Mouse (Mus musculus) gastrocnemius, postnatal 14 days (tissue): Measurements from ENCODE around the gene Plekhg6. TPM values are rescaled to one million over a fixed set of nuclear protein-coding genes. Genes with fewer than 3 reads are reported as not detected.

ENCODE experiments used
- DNase-seq: peaks from one replicate; pipeline ENCODE4 v3.0.0; 2021; ENCODE audit warnings: mixed read lengths
- intact Hi-C: fragments of 180-260 bp; cut with DNase I; formaldehyde crosslinking; loops from one replicate; pipeline ENCODE4 v1.15.1; 2025; ENCODE audit warnings: low total_unique reads
- total RNA-seq, 2 experiments: library from RNA; stranded (reverse); gene quantifications; 2 replicates each; pipeline ENCODE4 v1.2.3; 2021

Plekhg6 gene
- total RNA-seq, 2 experiments from 2014 or later = not detected

DNA sequence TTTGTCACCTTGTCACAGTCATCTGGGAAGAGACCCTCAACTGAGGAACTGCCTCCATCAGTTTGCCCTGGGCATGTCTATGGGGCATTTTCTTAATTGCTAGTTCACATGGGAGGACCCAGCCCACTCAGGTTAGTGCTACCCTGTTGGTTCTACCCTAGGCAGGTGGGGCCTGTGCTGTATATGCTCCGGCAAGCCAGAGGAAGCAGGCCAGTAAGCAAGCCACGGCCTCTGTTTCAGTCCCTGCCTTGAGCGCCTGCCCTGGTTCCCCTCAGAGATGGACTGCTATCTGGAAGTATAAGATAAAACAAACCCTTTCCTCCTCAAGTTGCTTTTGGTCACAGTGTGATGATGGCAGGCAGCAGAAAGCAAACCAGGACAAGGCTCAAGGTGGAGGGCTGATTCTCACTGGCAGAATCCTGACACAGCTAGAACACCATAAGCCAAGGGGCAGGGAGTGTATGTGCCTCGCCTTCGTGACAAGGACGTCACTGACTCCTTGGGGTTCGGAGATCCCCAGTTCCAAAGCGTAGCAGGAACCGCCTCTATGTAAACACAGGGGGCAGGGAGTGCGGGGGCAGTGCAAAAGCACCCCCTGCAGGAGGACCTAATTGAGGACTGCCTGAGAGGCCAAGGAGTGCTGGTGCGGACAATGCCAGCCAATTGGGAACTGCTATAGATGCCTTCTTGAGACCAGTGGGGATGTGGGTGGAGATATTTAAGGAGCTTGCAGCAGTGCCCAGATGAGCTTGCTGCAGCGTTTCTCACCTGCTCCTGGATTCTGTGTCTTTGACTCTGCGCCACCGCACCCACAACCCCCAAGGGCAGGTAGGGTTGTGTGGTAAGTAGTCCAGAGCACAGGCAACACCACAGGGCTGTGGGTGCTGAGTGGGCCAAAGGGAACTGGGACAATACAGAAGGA lies 25.1 kb upstream of the Plekhg6 start:
- intact Hi-C loops = no loop called here
- no peak for DNase-seq

DNA sequence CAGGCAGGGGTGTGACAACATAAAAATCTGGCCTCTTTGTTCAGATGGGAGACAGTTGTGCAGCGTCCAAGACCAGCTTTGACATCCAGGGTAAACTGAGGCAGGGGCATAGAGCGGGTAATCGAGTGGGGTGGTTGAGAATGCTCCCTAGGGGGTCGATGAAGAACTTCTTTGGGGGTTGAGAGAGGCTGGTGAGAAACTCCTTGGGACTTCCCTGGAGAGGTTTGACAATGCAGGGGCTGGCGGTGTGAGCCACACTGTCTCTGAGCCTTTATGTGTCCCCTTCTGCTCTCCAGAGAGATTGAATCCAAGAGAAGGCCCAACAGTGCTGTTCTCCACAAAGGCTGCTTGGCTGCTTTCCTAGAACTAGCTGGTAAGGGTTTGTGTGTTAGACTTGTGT lies 9.3 kb upstream of the Plekhg6 start:
- intact Hi-C loops = no loop called here
- DNase-seq = no peak

DNA sequence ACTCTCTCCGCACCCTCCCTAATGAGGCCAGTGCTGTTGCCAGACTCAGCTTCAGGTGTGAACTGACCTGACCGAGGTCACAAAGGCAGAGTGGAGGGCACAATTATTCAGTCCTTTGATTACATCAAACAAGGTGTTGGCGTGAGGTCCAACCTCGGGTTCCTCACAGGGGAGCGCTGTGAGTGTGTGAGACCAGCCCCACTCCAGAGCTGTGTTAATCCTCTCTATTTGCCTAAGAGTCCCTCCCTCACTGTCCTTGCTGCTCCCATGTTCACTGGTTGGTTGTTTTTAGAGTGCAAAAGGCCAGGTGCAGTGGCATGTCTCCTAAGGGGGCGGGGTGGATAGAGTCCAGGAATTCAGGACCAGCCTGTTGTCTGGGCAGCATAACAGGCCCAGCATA lies 5.5 kb upstream of the Plekhg6 start:
- intact Hi-C loops = no loop called here

DNA sequence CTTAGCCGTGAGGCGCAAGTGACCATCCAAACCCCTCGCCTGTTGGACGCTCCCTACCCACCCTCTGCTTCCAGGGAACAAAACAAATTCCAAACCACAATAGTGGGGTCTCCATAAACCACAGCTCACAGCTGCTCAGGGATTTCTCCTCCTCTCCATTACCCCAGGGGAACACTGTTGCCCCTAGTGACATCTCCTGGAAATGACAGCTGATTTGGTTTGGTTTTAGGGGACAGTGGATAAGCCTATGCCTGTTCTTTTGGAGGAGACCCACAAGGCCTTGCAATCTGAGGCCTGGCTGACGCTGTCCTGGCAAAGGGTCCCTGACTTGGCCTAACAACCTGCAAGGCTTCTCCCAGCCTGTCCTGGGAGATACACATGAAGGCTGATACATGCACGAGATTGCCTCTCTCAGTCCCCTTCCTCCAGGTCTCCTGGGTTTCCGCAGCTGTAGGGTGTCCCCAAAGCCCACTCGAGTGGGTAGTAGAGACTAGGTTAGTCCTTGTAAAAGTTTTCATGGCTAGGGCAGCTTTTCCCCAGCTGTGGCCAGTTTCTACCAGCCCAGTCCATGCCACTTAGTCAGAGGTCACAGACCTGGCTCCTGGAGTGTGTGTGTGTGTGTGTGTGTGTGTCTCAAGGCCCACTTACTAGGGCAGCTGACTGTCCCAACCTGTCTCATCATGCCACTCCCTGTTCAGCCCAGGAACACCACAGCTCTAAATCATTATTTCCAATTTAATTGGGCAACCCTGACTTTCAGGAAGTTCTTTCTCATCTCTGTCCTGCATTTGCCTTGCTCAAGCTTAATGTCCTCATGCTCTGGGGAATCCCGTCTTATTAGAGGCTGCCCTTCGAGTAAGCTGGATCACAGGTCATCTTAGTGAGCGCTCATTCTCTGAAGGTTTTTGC lies 4.7 kb upstream of the Plekhg6 start:
- DNase-seq = no peak
- intact Hi-C loops = no loop called here

More for the DNA sequence above, 5.5 kb upstream of the Plekhg6 start:
- DNase-seq = no peak

DNA sequence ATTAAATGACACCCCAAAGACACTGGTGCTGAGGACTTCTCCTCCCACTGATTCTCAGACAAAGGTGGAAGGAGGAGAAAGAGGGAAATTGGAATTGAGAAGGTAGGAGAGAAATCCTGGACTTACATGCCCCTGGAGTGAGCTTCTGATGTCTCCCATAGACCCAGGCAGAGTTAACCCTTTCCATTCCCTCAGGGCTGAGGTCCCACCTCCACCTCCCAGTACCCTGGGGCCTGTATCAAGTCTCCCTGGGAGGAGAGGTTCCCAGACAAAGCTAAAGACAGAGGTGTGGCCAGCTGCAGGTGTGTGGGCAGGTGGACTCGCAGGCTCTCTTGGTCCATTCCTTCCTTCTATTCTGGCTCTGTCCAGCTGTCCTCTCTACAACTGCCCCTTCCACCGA lies 1.4 kb upstream of the Plekhg6 start:
- intact Hi-C loops = no loop called here
- DNase-seq = no peak

DNA sequence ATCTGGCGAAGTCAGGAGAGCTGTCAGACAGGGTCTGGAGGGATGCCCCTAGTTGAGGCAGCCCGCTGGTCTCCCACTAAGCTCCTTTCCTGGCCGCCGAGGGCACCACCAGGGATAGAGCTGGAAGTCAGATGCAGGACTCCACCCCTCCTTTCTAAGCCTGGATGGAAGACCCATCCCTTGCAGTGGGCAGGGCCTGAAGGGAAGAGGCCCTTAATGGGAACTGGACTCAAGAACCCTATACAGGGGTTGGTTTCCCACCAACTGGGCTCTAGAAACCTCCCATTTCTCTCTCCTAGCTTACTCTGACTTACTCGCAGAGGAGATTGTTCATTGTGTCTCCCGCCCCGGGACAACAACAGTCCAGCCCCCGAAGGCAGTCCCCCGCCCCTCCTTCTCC lies 812 bp downstream of the Plekhg6 start:
- intact Hi-C loops = no loop called here
- no peak for DNase-seq

DNA sequence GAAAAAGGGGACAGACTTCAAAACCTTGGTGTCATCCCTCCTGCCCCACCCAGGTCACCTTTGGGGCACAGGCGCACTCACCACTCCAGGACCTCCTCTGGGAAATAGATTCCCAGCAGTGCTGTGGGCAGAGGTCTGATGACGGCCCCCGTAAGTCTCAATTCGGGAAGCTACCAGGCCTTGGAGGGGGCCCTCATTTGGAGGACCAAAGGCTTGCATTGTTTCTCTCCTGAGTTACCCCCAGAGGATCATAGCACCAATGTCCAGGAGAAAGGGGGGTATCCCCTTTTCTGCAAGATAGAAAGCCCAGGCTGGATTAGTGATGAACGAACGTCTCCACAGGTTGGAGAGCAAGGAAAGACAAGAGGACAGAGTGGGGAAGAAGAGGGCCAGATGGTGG lies 2.0 kb downstream of the Plekhg6 start:
- intact Hi-C loops = no loop called here
- no peak for DNase-seq

DNA sequence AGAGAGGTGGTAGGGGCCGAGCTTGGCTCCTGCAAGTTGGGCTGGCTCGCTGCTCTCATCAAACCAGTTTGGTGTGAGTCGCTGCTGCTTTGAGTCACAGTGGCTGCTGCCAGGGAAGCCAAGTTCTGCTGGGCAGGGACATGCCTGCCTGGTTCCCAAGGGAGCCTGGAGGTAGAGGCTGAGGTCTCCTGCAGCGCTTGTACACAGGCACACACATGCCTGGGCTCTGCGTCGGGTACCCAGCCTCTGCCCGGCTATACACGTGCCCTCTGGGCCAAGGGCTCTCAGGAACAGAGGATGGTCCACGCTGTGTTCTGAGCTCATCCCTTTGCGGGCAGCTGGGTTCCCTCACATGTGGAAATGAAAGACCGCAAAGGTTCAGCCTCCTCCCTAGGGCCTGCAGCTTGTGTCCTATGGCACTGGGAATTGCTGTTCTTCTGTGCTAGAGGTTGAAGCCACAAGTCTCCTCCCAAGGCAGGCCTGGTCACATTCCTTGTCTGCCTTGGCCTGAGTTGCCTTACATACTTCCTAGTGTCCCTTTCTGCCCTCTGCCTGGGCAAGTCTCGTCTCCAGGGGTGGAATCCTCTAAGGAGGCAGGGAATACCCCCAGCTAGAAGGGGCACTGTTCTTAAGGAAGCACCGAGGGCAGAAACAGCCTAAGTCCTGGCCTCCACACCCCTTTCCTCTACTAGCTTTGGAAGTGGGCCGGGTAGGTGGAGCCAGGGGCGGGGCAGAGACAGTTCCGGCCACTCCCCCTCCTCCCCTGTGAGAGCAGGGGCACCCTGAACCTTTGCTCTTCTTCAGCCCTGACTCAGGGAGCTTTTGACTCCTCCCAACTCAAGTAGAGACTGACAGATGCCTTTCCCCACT lies 2.8 kb downstream of the Plekhg6 start:
- intact Hi-C loops = no loop called here

DNA sequence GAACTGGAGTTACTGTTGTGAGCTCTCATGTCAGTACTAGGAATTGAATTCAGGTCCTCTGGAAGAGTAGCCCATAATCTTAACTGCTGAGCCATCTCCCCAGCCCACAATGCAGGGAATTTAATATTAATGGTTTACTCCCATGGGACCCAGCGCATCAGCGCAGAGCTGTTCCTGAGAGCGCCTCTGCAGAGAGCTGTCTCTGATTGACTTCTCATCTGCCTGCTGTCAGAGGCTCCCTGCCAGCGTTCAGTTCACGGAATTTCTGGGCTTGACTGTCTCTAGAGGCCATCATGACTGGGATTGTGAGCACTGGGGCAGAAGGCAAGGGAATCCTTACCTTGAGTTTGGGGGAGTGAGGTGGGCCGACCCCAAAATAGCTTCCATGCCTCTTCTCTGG lies 3.6 kb downstream of the Plekhg6 start:
- intact Hi-C loops = no loop called here
- DNase-seq = no peak

More for the DNA sequence above, 2.8 kb downstream of the Plekhg6 start:
- no peak for DNase-seq

DNA sequence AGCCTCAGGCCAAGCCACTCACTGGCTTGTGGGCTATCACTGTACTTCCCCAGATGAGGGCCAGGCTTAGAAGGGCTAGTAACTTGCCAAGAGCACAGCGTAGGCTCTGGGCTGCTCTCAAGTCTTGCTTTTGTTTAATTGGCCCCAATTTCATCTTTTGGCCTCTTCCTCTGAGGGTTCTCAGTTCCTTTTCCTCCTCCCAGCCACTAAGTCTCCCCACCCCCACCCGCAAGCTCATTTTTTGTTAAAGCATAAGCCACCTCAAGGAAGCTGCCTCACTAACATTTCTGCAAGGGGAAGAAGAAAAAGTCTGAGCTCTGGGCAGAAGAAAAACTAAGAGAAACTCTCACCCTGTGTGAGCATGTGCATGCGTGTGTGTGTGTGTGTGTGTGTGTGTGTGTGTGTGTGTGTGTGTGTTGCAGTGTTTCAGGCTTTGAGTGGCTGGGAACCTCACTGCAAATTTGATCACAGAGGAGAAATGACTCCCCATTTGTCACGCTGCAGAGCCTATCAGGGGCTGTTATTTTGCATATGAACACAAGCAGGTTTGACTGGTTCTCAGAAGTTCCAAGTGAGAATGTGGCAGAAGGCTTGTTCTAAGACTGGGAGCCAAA lies 12.7 kb downstream of the Plekhg6 start:
- intact Hi-C loops = loop anchor here (10.0 kb wide), 1 partner anchor 153 kb away; the partner anchor contains the start of gene Vamp1
- DNase-seq = no peak

DNA sequence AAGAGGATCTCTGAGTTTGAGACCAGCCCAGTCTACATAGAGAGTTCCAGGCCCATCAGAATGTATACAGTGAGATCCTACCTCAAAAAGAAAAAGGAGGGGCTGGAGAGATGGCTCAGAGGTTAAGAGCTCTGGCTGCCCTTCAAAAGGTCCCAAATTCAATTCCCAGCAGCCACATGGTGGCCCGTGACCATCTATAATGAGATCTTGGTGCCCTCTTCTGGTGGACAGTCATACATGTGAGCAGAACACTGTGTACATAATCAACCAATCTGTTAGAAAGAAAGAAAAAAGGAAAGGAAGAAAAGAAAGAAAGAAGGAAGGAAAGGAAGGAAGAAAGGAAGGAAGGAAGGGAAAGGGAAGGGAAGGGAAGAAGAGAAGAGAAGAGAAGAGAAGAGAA lies 14.5 kb downstream of the Plekhg6 start:
- intact Hi-C loops = loop anchor here (10.0 kb wide), 1 partner anchor 151 kb away; the partner anchor contains the start of gene Vamp1
- DNase-seq = no peak

DNA sequence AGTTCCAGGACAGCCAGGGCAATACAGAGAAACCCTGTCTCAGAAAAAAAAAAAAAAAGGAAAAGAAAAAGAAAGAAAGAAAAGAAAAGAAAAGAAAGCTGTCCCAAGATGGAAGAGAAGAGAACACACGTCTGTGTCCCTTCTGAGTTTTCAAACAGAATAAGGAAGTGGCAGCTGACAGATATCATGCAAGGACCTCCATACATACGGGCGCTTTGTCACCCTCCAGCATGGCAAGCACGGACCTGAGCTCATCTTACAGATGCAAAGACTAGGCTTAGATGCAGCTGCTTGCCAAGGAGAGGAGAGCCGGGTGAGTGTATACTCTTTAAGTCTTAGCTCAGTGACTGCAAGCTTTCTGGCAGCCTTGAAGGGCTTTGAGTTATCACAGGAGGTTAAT lies 15.1 kb downstream of the Plekhg6 start:
- no peak for DNase-seq
- intact Hi-C loops = loop anchor here (10.0 kb wide), 1 partner anchor 151 kb away; the partner anchor contains the start of gene Vamp1

DNA sequence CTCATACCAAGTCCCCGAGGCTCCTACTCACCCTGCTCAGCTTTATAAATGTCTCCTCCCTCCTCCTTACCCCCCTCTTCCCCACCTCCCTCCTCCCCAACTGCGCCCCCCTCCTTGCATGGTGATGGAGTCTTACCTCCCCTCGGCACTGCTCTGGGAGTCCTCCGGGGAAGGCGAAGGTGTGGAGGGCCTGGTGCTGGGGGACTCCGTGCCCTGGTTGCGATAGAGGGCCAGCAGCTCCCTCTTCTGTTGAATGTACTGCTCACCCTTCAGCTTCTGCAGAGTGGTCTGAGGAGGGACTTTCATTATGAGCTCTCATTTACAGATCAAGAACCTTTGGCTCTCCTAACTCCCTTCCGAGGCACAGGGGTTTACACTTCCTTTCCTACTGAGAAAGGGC lies 16.1 kb downstream of the Plekhg6 start:
- intact Hi-C loops = loop anchor here (5.0 to 10.0 kb wide), 3 partner anchors 37 to 150 kb away; partner anchors contain the start of gene Vamp1
- DNase-seq = peak; percentile 22

DNA sequence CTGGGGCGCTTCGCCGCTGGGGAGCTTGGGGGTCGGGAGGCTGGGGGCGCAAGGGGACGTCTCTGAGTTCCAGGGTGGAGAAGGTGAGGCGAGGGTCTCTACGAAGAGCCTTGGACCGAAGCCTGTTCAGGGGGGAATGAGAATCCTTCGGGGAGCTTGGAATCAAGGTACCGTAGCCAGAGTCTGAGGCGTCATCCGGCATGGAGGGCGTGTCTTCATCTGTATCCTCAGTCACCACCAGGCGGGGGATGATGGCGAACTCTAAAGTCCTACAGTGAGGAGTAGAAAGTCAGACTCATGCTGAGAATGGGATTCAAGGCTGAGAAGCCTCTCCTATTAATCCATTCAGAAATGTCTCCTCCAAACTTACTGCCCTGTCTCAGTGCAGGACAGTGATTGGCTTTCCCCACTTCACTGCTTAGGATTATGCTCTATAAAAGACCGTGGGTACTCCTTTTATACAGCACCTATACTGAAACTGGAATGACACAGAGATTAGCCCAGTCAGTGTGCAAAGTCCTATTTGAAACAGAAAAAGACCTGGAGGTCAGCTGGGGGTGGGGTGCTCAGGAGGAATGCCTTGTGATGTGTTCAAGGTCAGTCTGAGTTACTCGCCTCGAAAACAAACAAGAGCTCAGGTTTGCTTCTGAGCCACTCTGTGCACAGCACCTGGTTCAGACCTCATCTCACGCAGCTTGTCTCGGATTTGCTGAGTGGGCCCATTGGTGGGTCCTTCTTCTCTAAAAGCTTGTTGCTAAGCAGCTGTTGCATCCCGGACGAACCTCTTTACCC lies 16.9 kb downstream of the Plekhg6 start:
- no peak for DNase-seq
- intact Hi-C loops = loop anchor here (5.0 to 10.0 kb wide), 3 partner anchors 36 to 149 kb away; partner anchors contain the start of gene Vamp1

DNA sequence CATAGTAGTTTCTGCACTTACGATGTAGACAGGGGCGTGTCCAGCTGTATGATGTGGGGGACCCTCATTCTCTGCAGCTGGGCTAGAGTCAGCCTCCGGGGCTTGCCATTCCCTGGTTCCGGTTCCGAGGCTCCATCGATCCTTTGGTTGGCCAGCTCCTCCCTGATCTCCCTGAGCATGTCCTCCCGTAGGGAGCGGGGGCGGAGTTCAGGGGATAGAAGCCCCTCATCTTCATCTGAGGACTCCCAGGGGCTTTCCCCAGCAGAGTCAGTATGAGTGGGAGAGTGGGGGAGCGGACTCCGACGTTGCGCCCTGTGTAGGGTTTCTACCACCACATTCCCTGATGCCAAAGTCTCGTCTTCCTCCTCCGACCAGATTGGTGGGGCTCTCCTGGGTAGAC lies 17.6 kb downstream of the Plekhg6 start:
- intact Hi-C loops = loop anchor here (5.0 to 10.0 kb wide), 3 partner anchors 36 to 148 kb away; partner anchors contain the start of gene Vamp1
- DNase-seq = no peak

DNA sequence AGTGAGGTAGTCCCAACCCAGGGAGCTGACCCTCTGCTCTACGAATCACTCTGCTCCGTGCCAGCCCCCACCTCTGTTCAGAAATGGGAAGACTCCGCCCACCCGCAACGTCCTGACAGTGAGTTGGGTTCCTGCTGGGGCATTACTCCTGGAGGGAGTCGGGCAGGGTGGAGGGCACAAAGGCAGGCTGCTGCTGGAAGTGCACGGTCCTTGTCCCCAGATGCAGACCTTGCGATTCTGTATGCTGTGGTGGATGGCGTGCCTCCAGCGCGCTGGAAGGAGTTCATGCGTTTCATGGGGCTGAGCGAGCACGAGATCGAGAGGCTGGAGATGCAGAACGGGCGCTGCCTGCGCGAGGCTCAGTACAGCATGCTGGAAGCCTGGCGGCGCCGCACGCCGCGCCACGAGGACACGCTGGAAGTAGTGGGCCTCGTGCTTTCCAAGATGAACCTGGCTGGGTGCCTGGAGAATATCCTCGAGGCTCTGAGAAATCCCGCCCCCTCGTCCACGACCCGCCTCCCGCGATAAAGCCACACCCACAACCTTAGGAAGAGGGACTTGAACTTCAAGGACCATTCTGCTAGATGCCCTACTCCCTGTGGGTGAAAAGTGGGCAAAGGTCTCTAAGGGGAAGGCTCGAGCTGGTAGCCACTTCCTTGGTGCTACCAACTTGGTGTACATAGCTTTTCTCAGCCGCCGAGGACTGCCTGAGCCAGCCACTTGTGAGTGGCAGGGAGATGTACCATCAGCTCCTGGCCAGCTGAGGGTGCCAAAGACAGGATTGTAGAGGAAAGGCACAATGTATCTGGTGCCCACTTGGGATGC lies 18.9 kb downstream of the Plekhg6 start:
- DNase-seq = peak; percentile 63
- intact Hi-C loops = loop anchor here (5.0 to 10.0 kb wide), 3 partner anchors 34 to 147 kb away; partner anchors contain the start of gene Vamp1

DNA sequence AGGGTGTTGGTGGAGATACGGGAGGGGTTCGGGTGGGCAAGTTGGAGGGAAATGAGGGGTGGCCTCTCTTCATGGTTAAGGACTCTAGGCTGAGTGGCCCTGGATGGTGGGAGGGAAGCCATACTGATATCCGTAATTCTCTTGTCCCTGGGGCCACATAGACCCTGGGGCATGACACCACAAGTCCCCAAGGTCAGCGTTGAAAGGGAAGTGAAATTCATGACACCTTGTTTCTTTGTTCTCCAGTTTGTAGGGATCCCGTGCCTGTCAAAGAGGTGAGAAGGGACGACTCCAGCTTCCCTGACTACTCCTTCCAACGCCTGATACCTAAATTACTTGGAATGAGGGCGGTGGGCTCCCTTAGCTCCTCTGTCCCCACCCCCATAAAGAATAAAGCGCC lies 19.7 kb downstream of the Plekhg6 start:
- DNase-seq = no peak
- intact Hi-C loops = loop anchor here (5.0 to 10.0 kb wide), 3 partner anchors 34 to 146 kb away; partner anchors contain the start of gene Vamp1
